Mouse (Mus musculus) lung, postnatal 0 days (tissue): ENCODE data around the gene Rnls. TPM values are rescaled to one million over a fixed set of nuclear protein-coding genes. Genes with fewer than 3 reads are reported as not detected.
"Not testable (repeated sequence)": the region's sequence is repeated elsewhere in the genome, so short reads cannot be mapped to it uniquely, and the experiment has no call there.

ENCODE experiments used
- ATAC-seq: fragments of 200-750 bp; cut with Nextera tagmentation; 2 replicates; pipeline ENCODE4 v1.8.0; 2017; ENCODE audit warnings: moderate library complexity
- DNase-seq: peaks from one replicate; pipeline ENCODE4 v3.0.0-alpha.2; 2016; ENCODE audit warnings: low spot score
- H3K27ac ChIP-seq: fragments of 300-500 bp; sonication (generic); 2 replicates; pipeline ENCODE4 v1.5.1; 2014; ENCODE audit warnings: antibody characterized with exemption, mild to moderate bottlenecking, low read length, mixed read lengths
- H3K27me3 ChIP-seq: fragments of 300-500 bp; sonication (generic); replicated peaks from 2 replicates; pipeline ENCODE4 v1.6.1; 2014; ENCODE audit warnings: low read length, mixed read lengths; ENCODE audit not compliant: insufficient read depth
- H3K36me3 ChIP-seq: fragments of 300-500 bp; sonication (generic); 2 replicates; pipeline ENCODE4 v1.6.1; 2014; ENCODE audit warnings: low read length, mixed read lengths; ENCODE audit not compliant: insufficient read depth
- H3K4me1 ChIP-seq: fragments of 300-500 bp; sonication (generic); 2 replicates; pipeline ENCODE4 v1.6.1; 2014; ENCODE audit warnings: antibody characterized with exemption, low read depth, low read length, mixed read lengths; ENCODE audit not compliant: insufficient read depth
- H3K4me2 ChIP-seq: fragments of 300-500 bp; sonication (generic); replicated peaks from 2 replicates; pipeline ENCODE4 v1.6.1; 2014; ENCODE audit warnings: low read depth, mild to moderate bottlenecking, low read length, moderate library complexity, mixed read lengths
- H3K4me3 ChIP-seq: fragments of 300-500 bp; sonication (generic); 2 replicates; pipeline ENCODE4 v1.5.1; 2014; ENCODE audit warnings: low read depth, low read length
- H3K9ac ChIP-seq: fragments of 300-500 bp; sonication (generic); replicated peaks from 2 replicates; pipeline ENCODE4 v1.6.1; 2014; ENCODE audit warnings: low read depth, mild to moderate bottlenecking
- H3K9me3 ChIP-seq: fragments of 300-500 bp; sonication (generic); 2 replicates; pipeline ENCODE4 v1.6.1; 2016; ENCODE audit warnings: low read length, mixed read lengths
- CTCF ChIP-seq: IDR thresholded peaks from 2 replicates; pipeline ENCODE4 v1.5.1; 2016; ENCODE audit warnings: antibody characterized with exemption, mild to moderate bottlenecking
- EP300 ChIP-seq: IDR thresholded peaks from 2 replicates; pipeline ENCODE4 v1.6.1; 2016; ENCODE audit warnings: antibody characterized with exemption, mild to moderate bottlenecking, control low read depth
- WGBS: fragments of 180-500 bp; shearing (Covaris S2); extraction: QIAGEN DNeasy Blood & Tissue Kit; methylation state at CpG from one replicate; pipeline ENCODE4 v1.1.7; 2014; 5-methylcytosine and 5-hydroxymethylcytosine counted together
- polyA plus RNA-seq: library from polyadenylated mRNA; unstranded; fragments of >200 nt; fragmentation: Nextera tagmentation; extraction: Ambion mirVana; gene quantifications from 2 replicates; pipeline ENCODE4 v1.2.1, GENCODE M21; 2015

The Rnls gene
- polyA plus RNA-seq = 8.9 and 9.6 TPM in 2 replicates

- DNase-seq = peak; percentile 96
- 2% methylated on average over 48 of the region's 48 CpGs for WGBS
- Histone ChIP-seq H3K9ac (peak within 1 kb of the TSS; percentile 86), H3K9me3 (no peaks in the 10 kb centered on the region), H3K27me3 (no peaks in the 10 kb centered on the region), H3K4me2 (peak within 1 kb of the TSS; percentile 65), H3K4me1 (no peaks in the 10 kb centered on the region; the same call in 1 of the 2 replicates), H3K27ac (peak within 1 kb of the TSS; percentile 85), H3K4me3 (peak within 1 kb of the TSS; percentile 61), H3K36me3 (no peaks in the 10 kb centered on the region)
- TF ChIP-seq EP300 (no peak), CTCF (peak; percentile 50; the same call in 1 of the 2 replicates)
- ATAC-seq = peak; percentile 100
Observed at GRCm38 (mm10) chr19:33391651-33392382, at the start of gene Rnls. Gene Rnls, minus strand, starts transcription at chr19:33392295.

- DNase-seq = no peak
- Histone ChIP-seq H3K4me1 (no peaks in the 10 kb centered on the region), H3K9ac (no peak overlapping the region), H3K4me2 (no peak overlapping the region), H3K4me3 (no peak overlapping the region), H3K27me3 (no peaks in the 10 kb centered on the region), H3K36me3 (no peaks in the 10 kb centered on the region), H3K9me3 (no peaks in the 10 kb centered on the region), H3K27ac (no peak overlapping the region)
- ATAC-seq = no peak
- 25% methylated on average over 2 of the region's 2 CpGs for WGBS
- no peak for TF ChIP-seq CTCF
- no peak for TF ChIP-seq EP300
Observed at GRCm38 (mm10) chr19:33429457-33429856, 37.4 kb upstream of the Rnls start.

- not testable (repeated sequence) for H3K4me1 ChIP-seq, H3K27me3 ChIP-seq, H3K4me2 ChIP-seq, H3K4me3 ChIP-seq, DNase-seq, H3K27ac ChIP-seq, H3K9me3 ChIP-seq, H3K36me3 ChIP-seq, H3K9ac ChIP-seq, ATAC-seq
- whole genome bisulfite sequencing = 80% methylated on average over 9 of the region's 9 CpGs
Observed at GRCm38 (mm10) chr19:33419368-33419767, 27.3 kb upstream of the Rnls start.

GRCm38 (mm10) chr19:33380825-33381224 is 11.3 kb downstream of the Rnls start:
- Histone ChIP-seq H3K9me3 (no peaks in the 10 kb centered on the region), H3K4me3 (no peak overlapping the region), H3K27me3 (no peaks in the 10 kb centered on the region), H3K27ac (no peak overlapping the region), H3K4me1 (no peaks in the 10 kb centered on the region), H3K4me2 (no peak overlapping the region), H3K36me3 (no peaks in the 10 kb centered on the region), H3K9ac (no peak overlapping the region)
- WGBS = 68% methylated on average over 2 of the region's 2 CpGs
- no peak for TF ChIP-seq CTCF
- TF ChIP-seq EP300 = no peak
- DNase-seq (no peak), ATAC-seq (no peak)

- H3K4me1 ChIP-seq = no peaks in the 10 kb centered on the region
Observed at GRCm38 (mm10) chr19:33380386-33380785, 11.7 kb downstream of the Rnls start.

GRCm38 (mm10) chr19:33368808-33369207 is 23.3 kb downstream of the Rnls start:
- Histone ChIP-seq H3K9me3 (no peaks in the 10 kb centered on the region), H3K4me1 (no peaks in the 10 kb centered on the region), H3K9ac (no peak overlapping the region), H3K4me3 (no peak overlapping the region), H3K4me2 (no peak overlapping the region), H3K36me3 (no peaks in the 10 kb centered on the region), H3K27ac (no peak overlapping the region), H3K27me3 (no peaks in the 10 kb centered on the region)
- WGBS = 73% methylated on average over 2 of the region's 2 CpGs
- DNase-seq (no peak), ATAC-seq (no peak)
- TF ChIP-seq CTCF = no peak
- TF ChIP-seq EP300 = no peak

More at GRCm38 (mm10) chr19:33380386-33380785, 11.7 kb downstream of the Rnls start:
- H3K9me3 ChIP-seq = no peaks in the 10 kb centered on the region
- H3K4me3 ChIP-seq = no peak overlapping the region
- H3K27me3 ChIP-seq = no peaks in the 10 kb centered on the region
- TF ChIP-seq EP300 (no peak), CTCF (peak; percentile 67)
- no peak overlapping the region for H3K4me2 ChIP-seq
- H3K9ac ChIP-seq = no peak overlapping the region
- peak; percentile 17; the same call in 1 of the 2 replicates for ATAC-seq
- H3K27ac ChIP-seq = no peak overlapping the region
- 11% methylated on average over 3 of the region's 3 CpGs for WGBS
- no peaks in the 10 kb centered on the region for H3K36me3 ChIP-seq
- peak; percentile 73 for DNase-seq
